7 mouse cellular contexts compared by ENCODE assay signal in the genomic region with DNA sequence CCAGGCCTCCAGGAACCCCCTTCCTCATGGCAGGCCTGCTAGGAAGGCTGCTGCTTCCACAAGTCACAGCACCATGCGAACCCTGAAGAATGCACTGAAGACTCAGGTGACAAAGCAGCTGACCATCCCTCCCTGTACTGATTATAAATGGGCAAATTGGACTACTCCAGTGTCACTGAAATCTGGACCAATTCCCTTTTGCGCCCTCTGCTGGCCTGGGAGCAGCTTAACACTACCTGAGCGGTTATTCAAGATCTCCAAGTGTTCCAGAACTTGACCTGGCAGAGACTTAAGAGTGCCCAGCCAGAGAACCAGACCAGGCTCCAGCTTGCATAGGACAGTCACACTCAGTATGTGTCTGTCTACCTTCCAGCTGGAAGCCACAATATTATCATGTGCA. TPM values are rescaled to one million over a fixed set of nuclear protein-coding genes. Genes with fewer than 3 reads are reported as not detected.
A peak's percentile ranks its signal among the peaks of the same experiment; 100 is the strongest.
DNase-seq lines count a peak whose midpoint lies in the region; TF ChIP-seq lines count a peak whose summit lies in the region.

No protein-coding gene starts in this region.

- intact Hi-C loops in gastrocnemius, postnatal 14 days (cut with DNase I; ENCODE audit: low total_unique reads), result loop anchor here (5.0 kb wide), 1 partner anchor 72 kb away; no protein-coding TSS in a partner anchor

- 21% methylated on average over 3 of the region's 3 CpGs for WGBS in small intestine, adult 2 months

- no peak overlapping the region for H3K27ac ChIP-seq in small intestine, adult 2 months (ENCODE audit: insufficient read depth, low read depth, low read length)

- peak; percentile 85 for DNase-seq in CD4-positive, CD25-positive, alpha-beta regulatory T cell, adult 2 months (ENCODE audit: low read depth, low spot score)
- peak; percentile 55 for DNase-seq in Muller cell, postnatal 12 days (ENCODE audit: inconsistent ontology term)
- peak; percentile 90 for DNase-seq in cerebellum, adult 9-10 months
- DNase-seq in gastrocnemius, postnatal 14 days, result peak; percentile 79
- peak; percentile 84 to 85 for DNase-seq in kidney, postnatal 4 days
- peak; percentile 87 for DNase-seq in lung, postnatal 14 days

- no peaks in the 10 kb centered on the region for H3K4me1 ChIP-seq in small intestine, adult 2 months (ENCODE audit: control insufficient read depth, insufficient read depth, insufficient read length, low read length)

- no peaks in the 10 kb centered on the region for H3K27me3 ChIP-seq in small intestine, adult 2 months (ENCODE audit: control insufficient read depth, insufficient read depth, low read length)

- H3K4me3 ChIP-seq in small intestine, adult 2 months (ENCODE audit: low read depth, low read length), result no peak overlapping the region

- no peak for TF ChIP-seq POLR2A in small intestine, adult 2 months (IDR thresholded peaks at IDR 0.05; ENCODE audit: low read depth, low read length)

- peaks cover 42% of the 10 kb centered on the region for H3K36me3 ChIP-seq in small intestine, adult 2 months (ENCODE audit: control insufficient read depth, insufficient read depth, low read length)

- TF ChIP-seq CTCF in small intestine, adult 2 months (IDR thresholded peaks at IDR 0.05; ENCODE audit: extremely low read depth, insufficient read length, insufficient replicate concordance, low read depth, low read length), result peak; percentile 81; the same call in 1 of the 2 replicates

RNA-seq across cellular contexts. Expression of a gene that starts 14.8 kb away (rescaled TPM):
- total RNA-seq in gastrocnemius, postnatal 14 days (2021), result 100 to 1,000 TPM; 122 TPM
- 4.4 and 4.5 TPM in 2 replicates for polyA plus RNA-seq in small intestine, adult 2 months (2012; rRNA removed)

RNA-seq across cellular contexts. Expression of a gene that starts 21.7 kb away (rescaled TPM):
- total RNA-seq in gastrocnemius, postnatal 14 days (2021), result 10 to 100 TPM; 20.3 to 23.8 TPM
- 10.2 and 19.2 TPM in 2 replicates for polyA plus RNA-seq in small intestine, adult 2 months (2012; rRNA removed)

RNA-seq across cellular contexts. Expression of a gene that starts 50.0 kb away (rescaled TPM):
- 10 to 100 TPM; 42.3 to 48.2 TPM for total RNA-seq in gastrocnemius, postnatal 14 days (2021)
- 1.9 and 6.0 TPM in 2 replicates for polyA plus RNA-seq in small intestine, adult 2 months (2012; rRNA removed)

RNA-seq across cellular contexts. Expression of a gene that starts 50.3 kb away (rescaled TPM):
- total RNA-seq in gastrocnemius, postnatal 14 days (2021), result 1 to 10 TPM in 1 of 2 experiments, under 1 TPM in 1; 0.89 to 2.0 TPM
- polyA plus RNA-seq in small intestine, adult 2 months (2012; rRNA removed), result 0.55 and 1.8 TPM in 2 replicates
